Comparison of ENCODE assay signal across 21 mouse cellular contexts in the genomic region with DNA sequence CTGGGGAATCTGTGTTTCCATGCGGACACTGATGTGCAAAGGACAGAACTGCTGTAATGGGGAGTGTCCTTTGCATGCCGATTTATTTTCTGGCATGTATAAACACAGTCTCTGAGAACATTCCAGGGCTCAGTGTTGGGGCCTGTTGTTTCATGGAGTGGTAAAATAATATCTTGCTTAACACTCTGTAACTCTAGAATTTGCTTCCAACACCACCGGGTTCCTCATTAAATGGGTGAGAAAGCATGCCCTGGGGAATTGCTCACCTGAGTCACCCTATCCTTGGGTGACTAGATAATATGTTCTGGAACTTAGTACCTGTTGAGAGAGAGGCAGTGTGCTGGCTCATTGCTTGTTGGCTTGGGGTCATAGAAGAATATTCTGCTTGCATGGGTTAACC.
"Had no signal": no experiment of that assay in that cellular context is flagged by ENCODE, and none has a peak within 500 bp of the region (broad histone marks: within the 10 kb centered on the region; RNA-seq: fewer than 3 reads in every experiment).

No protein-coding gene starts in this region.

- H3K9ac ChIP-seq: lung, embryonic 15.5 days; neural tube, embryonic 13.5 days; neural tube, embryonic 15.5 days had no signal

- H3K4me3 ChIP-seq: lung, embryonic 15.5 days; megakaryocyte, embryonic 14.5 days; myocyte; neural tube, embryonic 13.5 days; neural tube, embryonic 15.5 days had no signal

- H3K9me3 ChIP-seq: lung, embryonic 15.5 days; megakaryocyte, embryonic 14.5 days; neural tube, embryonic 13.5 days; neural tube, embryonic 15.5 days had no signal

- H3K27ac ChIP-seq: lung, embryonic 15.5 days; macrophage; neural tube, embryonic 13.5 days; neural tube, embryonic 15.5 days had no signal

- H3K4me1 ChIP-seq: lung, embryonic 15.5 days; megakaryocyte, embryonic 14.5 days; neural tube, embryonic 13.5 days; neural tube, embryonic 15.5 days had no signal

- H3K4me2 ChIP-seq: lung, embryonic 15.5 days; midbrain, embryonic 11.5 days; neural tube, embryonic 13.5 days; neural tube, embryonic 15.5 days had no signal

- H3K27me3 ChIP-seq: lung, embryonic 15.5 days; megakaryocyte, embryonic 14.5 days; neural tube, embryonic 13.5 days; neural tube, embryonic 15.5 days had no signal

- ATAC-seq: lung, postnatal 0 days; midbrain, embryonic 16.5 days had no signal

- DNase-seq: lung, adult 2 months; lung, postnatal 14 days; lung, postnatal 36 days; midbrain, embryonic 14.5 days; retina, postnatal 1 day; right cerebral cortex, adult 18-20 months; right cerebral cortex, postnatal 25 days; right cerebral cortex, postnatal 4 days; spleen, adult 18-20 months; thymus, adult 18-20 months; thymus, postnatal 14 days; thymus, postnatal 36 days had no signal

- H3K36me3 ChIP-seq: lung, embryonic 15.5 days; neural tube, embryonic 13.5 days; neural tube, embryonic 15.5 days had no signal
